Mouse (Mus musculus) adrenal gland (tissue): ENCODE data around the gene Abat.

Experiments used
- intact Hi-C: fragments of 180-260 bp; cut with DNase I; formaldehyde crosslinking; loops from one replicate; pipeline ENCODE4 v1.15.1; 2025

Gene Abat

DNA sequence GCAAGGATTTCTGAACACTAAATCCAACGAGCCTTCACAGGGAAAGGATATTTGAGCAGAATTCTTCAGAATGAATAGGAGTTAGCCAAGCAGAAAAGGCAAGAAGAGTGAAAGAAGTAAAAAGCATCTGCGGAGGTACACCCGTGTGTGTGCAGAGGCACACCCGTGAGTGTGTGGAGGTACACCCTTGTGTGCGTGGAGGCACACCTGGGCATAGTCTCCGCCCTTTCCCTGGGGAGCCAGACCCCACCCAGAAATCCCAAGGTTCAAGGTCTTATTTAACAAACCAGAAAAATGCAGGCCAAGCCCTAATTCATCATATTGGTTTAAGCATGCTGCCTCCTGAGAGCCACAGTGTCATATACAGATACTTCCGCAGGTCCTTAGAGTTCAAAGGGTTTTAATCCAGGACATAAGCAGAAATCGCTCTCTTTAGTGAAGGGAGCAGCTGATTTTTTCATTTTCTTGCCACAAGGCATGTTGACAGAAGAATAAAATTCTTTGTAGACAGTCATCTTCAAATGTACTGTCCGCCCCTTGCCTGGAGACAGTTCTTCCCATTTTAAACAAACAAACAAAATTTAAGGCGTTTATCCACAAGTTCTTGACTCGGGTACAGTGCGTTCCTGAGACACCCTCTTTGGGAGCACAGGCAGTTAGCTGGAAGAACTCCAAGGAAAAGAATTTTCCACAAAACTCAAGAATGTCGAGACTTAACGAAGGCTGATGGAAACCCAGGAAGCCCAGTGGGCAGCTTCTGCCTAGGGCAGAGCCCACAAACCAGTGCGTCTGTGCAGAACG, 107.3 kb downstream of the Abat start:
- intact Hi-C loops, result no loop called here

GRCm38 (mm10) chr16:8630419-8630818, 117.2 kb downstream of the Abat start:
- intact Hi-C loops, result no loop called here

DNA sequence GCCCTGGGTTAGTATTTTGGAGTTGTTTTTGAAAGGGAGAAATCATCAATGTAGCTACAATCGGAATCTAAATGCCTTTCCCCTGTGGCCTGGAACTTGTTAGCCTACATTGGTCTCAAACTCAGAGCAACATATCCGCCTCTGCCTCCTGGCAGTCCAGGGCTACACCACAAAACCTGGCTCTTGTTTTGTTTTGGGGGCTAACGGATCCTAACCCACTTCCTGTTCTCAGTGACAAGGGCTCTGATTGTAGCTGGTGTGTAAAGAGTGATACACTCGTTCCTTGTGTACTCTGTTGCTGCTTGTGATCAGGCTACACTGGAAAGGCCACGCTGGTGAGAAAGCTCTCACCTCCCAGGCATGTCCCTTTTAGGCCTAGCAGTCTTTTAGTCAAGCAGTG, 118.2 kb downstream of the Abat start:
- intact Hi-C loops, result no loop called here

DNA sequence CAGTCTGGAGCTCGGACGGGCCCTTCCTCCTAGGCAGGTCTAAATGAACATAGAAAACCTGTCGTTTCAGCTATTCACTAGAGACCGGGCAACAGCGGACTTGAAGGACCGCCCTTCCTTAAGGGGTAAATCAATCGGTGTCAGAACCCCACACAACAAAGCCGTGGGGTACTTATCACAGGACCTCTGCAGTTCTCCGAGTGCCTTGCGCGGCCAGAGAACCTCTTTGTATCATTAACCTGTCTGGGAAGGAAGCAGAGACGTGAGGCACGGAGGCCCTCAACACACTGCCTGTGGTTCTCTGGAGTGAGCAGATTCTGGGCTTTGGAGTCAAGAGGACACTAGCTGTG, 123.6 kb downstream of the Abat start:
- intact Hi-C loops, result loop anchor here (5.0 kb wide), 1 partner anchor 35 kb away; the partner anchor contains the start of gene Carhsp1

GRCm38 (mm10) chr16:8637217-8638051, 124.2 kb downstream of the Abat start, which contains the start of the genes Pmm2 and Tmem186:
Gene Pmm2 (plus strand): TSS chr16:8637674.
Gene Tmem186 (minus strand): TSS chr16:8637712.
- intact Hi-C loops, result loop anchor here (5.0 kb wide), 1 partner anchor 35 kb away; the partner anchor contains the start of gene Carhsp1

DNA sequence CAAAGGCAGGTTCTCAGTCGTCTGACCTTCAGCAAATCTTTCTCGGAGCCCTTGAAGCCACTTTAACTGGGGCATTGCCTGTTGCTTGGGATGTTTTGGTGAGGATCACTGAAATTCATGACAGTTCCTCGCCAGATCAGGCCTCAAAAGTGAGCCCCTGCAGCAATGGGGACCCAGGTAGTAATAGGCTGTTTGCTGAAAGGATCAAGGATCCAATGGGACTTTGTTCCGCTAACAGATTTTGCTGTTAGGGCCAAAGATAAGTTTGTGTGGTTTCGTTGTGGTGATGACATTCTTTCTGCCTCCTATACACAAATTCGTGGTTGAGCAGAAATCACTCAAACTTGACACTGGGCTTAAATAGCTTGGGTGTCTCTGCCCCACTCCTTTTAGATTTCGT, 124.9 kb downstream of the Abat start:
- intact Hi-C loops, result loop anchor here (5.0 kb wide), 1 partner anchor 34 kb away; the partner anchor contains the start of gene Carhsp1

GRCm38 (mm10) chr16:8639466-8640191, 126.4 kb downstream of the Abat start:
- intact Hi-C loops, result loop anchor here (5.0 to 10.0 kb wide), 2 partner anchors 33 to 145 kb away; partner anchors contain the start of gene Carhsp1

GRCm38 (mm10) chr16:8643855-8644254, 130.6 kb downstream of the Abat start:
- intact Hi-C loops, result loop anchor here (2.0 to 10.0 kb wide), 2 partner anchors 33 to 149 kb away; no protein-coding TSS in a partner anchor

DNA sequence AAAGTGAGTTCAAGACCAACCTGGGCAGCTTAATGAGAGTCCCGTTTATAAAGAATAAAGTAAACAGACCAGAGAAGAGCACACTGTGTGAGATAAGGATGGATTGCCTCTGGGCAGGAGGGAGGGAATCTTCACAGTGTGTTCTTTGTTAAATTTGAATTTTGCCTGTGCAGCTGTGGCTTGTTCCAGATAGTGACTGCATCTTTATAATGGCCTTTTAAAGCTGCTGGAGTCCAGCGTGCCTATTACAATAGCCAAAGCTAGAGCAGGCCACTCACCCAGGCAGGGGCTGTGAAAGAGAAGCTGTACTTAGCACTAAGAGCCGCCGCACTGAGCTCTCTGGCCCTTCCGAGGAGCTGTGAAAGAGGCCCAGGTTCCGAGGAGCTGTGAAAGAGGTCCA, 132.3 kb downstream of the Abat start:
- intact Hi-C loops, result loop anchor here (2.0 to 10.0 kb wide), 2 partner anchors 31 to 151 kb away; no protein-coding TSS in a partner anchor

GRCm38 (mm10) chr16:8650007-8650406, 136.8 kb downstream of the Abat start:
- intact Hi-C loops, result no loop called here

DNA sequence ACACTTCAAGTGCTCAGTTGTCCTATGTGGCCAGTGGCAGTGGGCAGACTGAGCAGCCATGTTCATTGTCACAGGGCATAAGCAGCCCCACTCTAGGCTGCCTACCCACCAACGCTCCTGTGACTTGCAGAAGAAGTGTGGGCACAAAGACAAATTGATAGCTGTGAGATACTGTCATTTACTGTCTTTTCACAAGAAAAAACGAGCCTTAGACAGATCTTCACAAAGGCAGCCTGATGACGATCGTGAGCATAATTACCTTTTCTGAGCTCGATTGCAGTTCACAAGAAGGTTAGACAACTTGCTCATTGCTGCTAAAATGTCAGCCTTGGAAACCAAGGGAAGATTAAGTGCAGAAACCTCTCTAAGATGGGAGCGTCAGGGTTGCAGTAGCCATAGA, 141.9 kb downstream of the Abat start:
- intact Hi-C loops, result no loop called here

- intact Hi-C loops, result no loop called here
Observed at GRCm38 (mm10) chr16:8655599-8655998, 142.4 kb downstream of the Abat start.

- intact Hi-C loops, result no loop called here
Observed at GRCm38 (mm10) chr16:8656256-8656655, 143.0 kb downstream of the Abat start.

- intact Hi-C loops, result no loop called here
Observed at GRCm38 (mm10) chr16:8658349-8658748, 145.1 kb downstream of the Abat start.

DNA sequence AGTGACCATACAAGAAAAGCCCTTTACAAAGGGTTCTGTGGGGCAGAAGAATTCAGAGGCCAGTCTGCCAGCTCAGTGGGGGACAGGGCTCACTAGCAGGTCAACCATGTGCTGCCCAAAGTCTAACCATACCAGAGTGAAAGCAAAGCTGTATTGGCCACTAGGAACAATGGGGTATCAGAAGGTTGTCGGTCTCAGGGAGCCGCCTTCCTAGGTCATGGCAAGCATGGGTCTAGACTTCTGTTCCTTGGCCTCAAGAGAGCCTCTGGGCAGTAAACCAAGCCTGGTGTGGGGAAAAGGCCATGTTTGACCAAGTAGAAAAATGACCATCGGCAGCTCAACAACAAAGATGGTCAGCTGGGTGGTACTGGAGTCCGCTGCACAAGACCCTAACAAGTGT, 145.5 kb downstream of the Abat start:
- intact Hi-C loops, result no loop called here

- intact Hi-C loops, result no loop called here
Observed at GRCm38 (mm10) chr16:8663022-8663421, 149.8 kb downstream of the Abat start.

GRCm38 (mm10) chr16:8663606-8664539, 150.6 kb downstream of the Abat start:
- intact Hi-C loops, result no loop called here

- intact Hi-C loops, result no loop called here
Observed at GRCm38 (mm10) chr16:8665367-8665766, 152.1 kb downstream of the Abat start.

DNA sequence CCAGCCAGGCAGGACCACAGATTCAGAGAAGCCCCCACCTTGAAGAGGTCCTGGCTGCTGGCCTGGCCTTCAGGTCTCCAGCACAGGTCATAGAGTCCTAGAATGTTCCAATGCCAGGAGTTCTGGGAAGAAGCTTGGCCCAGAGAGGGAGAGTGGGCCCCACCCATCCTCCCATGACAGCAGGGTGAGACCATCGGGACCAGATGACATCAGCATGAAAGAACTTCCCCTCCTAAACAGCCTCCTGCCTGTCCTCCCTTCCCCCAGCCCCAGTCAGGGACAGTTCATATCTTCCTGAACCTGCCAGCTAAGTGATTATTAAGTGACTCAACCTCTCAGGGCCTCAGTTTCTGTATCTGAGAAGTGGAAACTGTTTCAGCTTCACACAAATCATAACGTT, 153.2 kb downstream of the Abat start:
- intact Hi-C loops, result no loop called here

DNA sequence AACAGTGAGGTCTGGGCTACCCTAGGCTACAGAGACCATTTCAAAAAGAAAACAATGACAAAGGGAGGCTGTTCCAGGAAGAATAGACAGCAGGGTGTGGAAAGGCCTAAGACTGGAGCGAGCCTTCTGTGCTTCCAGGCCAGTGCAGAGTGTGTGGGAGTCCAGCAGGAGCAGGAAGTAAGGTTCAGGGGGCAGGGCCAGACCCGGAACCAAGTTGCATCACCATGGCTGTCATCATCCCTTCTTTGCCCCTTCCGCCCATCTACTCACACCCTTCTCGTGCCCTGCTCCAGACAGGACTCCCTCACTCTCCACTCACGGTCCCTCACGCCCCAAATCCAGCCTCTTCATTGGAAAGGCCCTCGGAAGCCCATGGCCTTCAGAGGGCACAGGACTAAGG, 154.0 kb downstream of the Abat start:
- intact Hi-C loops, result no loop called here
